Mouse (Mus musculus) forebrain, embryonic 16.5 days (tissue): Measurements from ENCODE around the gene Cd80. TPM values are rescaled to one million over a fixed set of nuclear protein-coding genes. Genes with fewer than 3 reads are reported as not detected.

ENCODE experiments used
- ATAC-seq: fragments of 200-750 bp; cut with Nextera tagmentation; 2 replicates; pipeline ENCODE4 v1.8.0; 2017; ENCODE audit warnings: mild to moderate bottlenecking, moderate library complexity
- H3K27ac ChIP-seq: fragments of 300-500 bp; sonication (generic); 2 replicates; pipeline ENCODE4 v1.5.1; 2014; ENCODE audit warnings: low read length, control low read depth
- H3K27me3 ChIP-seq: fragments of 300-500 bp; sonication (generic); replicated peaks from 2 replicates; pipeline ENCODE4 v1.6.1; 2014; ENCODE audit warnings: low read length; ENCODE audit not compliant: control insufficient read depth, insufficient read depth
- H3K36me3 ChIP-seq: fragments of 300-500 bp; sonication (generic); 2 replicates; pipeline ENCODE4 v1.6.1; 2014; ENCODE audit not compliant: control insufficient read depth, insufficient read depth
- H3K4me1 ChIP-seq: fragments of 300-500 bp; sonication (generic); replicated peaks from 2 replicates; pipeline ENCODE4 v1.6.1; 2014; ENCODE audit warnings: low read length; ENCODE audit not compliant: control insufficient read depth, insufficient read depth
- H3K4me2 ChIP-seq: fragments of 300-500 bp; sonication (generic); 2 replicates; pipeline ENCODE4 v1.6.1; 2014; ENCODE audit warnings: mild to moderate bottlenecking, low read length, control low read depth
- H3K4me3 ChIP-seq: fragments of 300-500 bp; sonication (generic); replicated peaks from 2 replicates; pipeline ENCODE4 v1.5.1; 2014; ENCODE audit warnings: mild to moderate bottlenecking, low read length, control low read depth
- H3K9ac ChIP-seq: fragments of 300-500 bp; sonication (generic); replicated peaks from 2 replicates; pipeline ENCODE4 v1.6.1; 2014; ENCODE audit warnings: low read depth, low read length, control low read depth
- H3K9me3 ChIP-seq: fragments of 300-500 bp; sonication (generic); 2 replicates; pipeline ENCODE4 v1.6.1; 2016; ENCODE audit warnings: low read length; ENCODE audit not compliant: control insufficient read depth
- WGBS: fragments of 180-500 bp; shearing (Covaris S2); extraction: QIAGEN DNeasy Blood & Tissue Kit; methylation state at CpG from one replicate; pipeline ENCODE4 v1.1.7; 2014; 5-methylcytosine and 5-hydroxymethylcytosine counted together
- polyA plus RNA-seq: library from polyadenylated mRNA; unstranded; fragments of >200 nt; fragmentation: Nextera tagmentation; extraction: Ambion mirVana; gene quantifications from 2 replicates; pipeline ENCODE4 v1.2.1, GENCODE M21; 2015

The Cd80 gene
- polyA plus RNA-seq, 1 experiment from 2014 or later: 0.52 TPM

DNA sequence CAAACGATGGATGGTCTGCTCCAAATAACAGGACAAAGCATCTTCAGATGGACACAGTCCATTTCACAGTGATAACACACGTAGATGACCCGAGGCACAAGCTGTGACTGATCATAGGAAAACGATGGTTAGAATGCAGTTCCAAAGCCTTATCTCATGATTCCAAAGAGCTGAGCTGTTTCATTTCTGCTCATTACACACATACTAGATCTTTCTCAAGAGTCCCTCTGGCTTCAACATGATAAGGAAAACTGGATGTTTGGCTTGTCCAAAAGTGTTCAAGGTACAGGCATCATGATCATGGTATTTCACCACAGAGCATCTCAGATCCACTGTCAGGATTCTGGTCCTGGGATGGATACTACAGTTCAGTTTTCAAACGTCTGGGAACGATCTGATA lies 70.9 kb downstream of the Cd80 start:
- Histone ChIP-seq H3K27me3 (no peaks in the 10 kb centered on the region), H3K9ac (no peak overlapping the region), H3K4me2 (no peak overlapping the region), H3K9me3 (no peaks in the 10 kb centered on the region), H3K4me3 (no peak overlapping the region), H3K36me3 (peaks cover 37% of the 10 kb centered on the region), H3K4me1 (peaks cover 9% of the 10 kb centered on the region), H3K27ac (no peak overlapping the region)
- 92% methylated on average over 6 of the region's 6 CpGs for WGBS
- no peak for ATAC-seq

- 42% methylated on average over 8 of the region's 8 CpGs for WGBS
- ATAC-seq: peak; percentile 67
- peaks cover 33% of the 10 kb centered on the region for H3K36me3 ChIP-seq
Measured at GRCm38 (mm10) chr16:38536544-38537146, 81.3 kb downstream of the Cd80 start.

GRCm38 (mm10) chr16:38538716-38539380 lies 83.5 kb downstream of the Cd80 start:
- WGBS: 93% methylated on average over 13 of the region's 13 CpGs
- Histone ChIP-seq H3K27me3 (no peaks in the 10 kb centered on the region), H3K9me3 (no peaks in the 10 kb centered on the region), H3K36me3 (peaks cover 34% of the 10 kb centered on the region), H3K27ac (no peak overlapping the region), H3K4me1 (no peaks in the 10 kb centered on the region), H3K4me2 (no peak overlapping the region), H3K9ac (no peak overlapping the region), H3K4me3 (no peak overlapping the region)
- ATAC-seq: no peak

More at GRCm38 (mm10) chr16:38536544-38537146, 81.3 kb downstream of the Cd80 start:
- no peaks in the 10 kb centered on the region for H3K4me1 ChIP-seq
- H3K27ac ChIP-seq: no peak overlapping the region
- H3K4me2 ChIP-seq: no peak overlapping the region
- no peaks in the 10 kb centered on the region for H3K27me3 ChIP-seq
- H3K4me3 ChIP-seq: no peak overlapping the region
- no peak overlapping the region for H3K9ac ChIP-seq
- no peaks in the 10 kb centered on the region for H3K9me3 ChIP-seq

Other genes with a start within 250 kb of the Cd80 start
- not detected in 2 replicates for gene Nr1i2, start 160.7 kb upstream of the Cd80 start, polyA plus RNA-seq
- 0.43 and 0.66 TPM in 2 replicates for gene Maats1, start 113.4 kb upstream of the Cd80 start, polyA plus RNA-seq
- gene Cox17, start 108.6 kb upstream of the Cd80 start, polyA plus RNA-seq: 85.4 and 88.6 TPM in 2 replicates
- not detected in 2 replicates for gene Gm21987, start 108.5 kb upstream of the Cd80 start, polyA plus RNA-seq
- 0.31 and 0.51 TPM in 2 replicates for gene Popdc2, start 93.4 kb upstream of the Cd80 start, polyA plus RNA-seq
- 0.36 and 0.38 TPM in 2 replicates for gene Pla1a, start 22.4 kb upstream of the Cd80 start, polyA plus RNA-seq
- 136 and 140 TPM in 2 replicates for gene Adprh, start 2.9 kb upstream of the Cd80 start, polyA plus RNA-seq
- 34.2 and 36.6 TPM in 2 replicates for gene Timmdc1, start 67.1 kb downstream of the Cd80 start, polyA plus RNA-seq
- gene Poglut1, start 94.7 kb downstream of the Cd80 start, polyA plus RNA-seq: 66.0 and 70.5 TPM in 2 replicates
- gene Tmem39a, start 103.1 kb downstream of the Cd80 start, polyA plus RNA-seq: 37.3 and 46.2 TPM in 2 replicates